Mouse (Mus musculus) forebrain, embryonic 13.5 days (tissue): ENCODE data around the gene 4932438A13Rik. TPM values are rescaled to one million over a fixed set of nuclear protein-coding genes. Genes with fewer than 3 reads are reported as not detected.
A peak's percentile ranks its signal among the peaks of the same experiment; 100 is the strongest.

ENCODE experiments used
- ATAC-seq: fragments of 200-750 bp; cut with Nextera tagmentation; 2 replicates; pipeline ENCODE4 v1.8.0; 2017
- H3K27ac ChIP-seq: fragments of 300-500 bp; sonication (generic); 2 replicates; pipeline ENCODE4 v1.5.1; 2015; ENCODE audit warnings: inconsistent platforms, mild to moderate bottlenecking, moderate library complexity
- H3K27me3 ChIP-seq: fragments of 300-500 bp; sonication (generic); 2 replicates; pipeline ENCODE4 v1.6.1; 2015; ENCODE audit warnings: mild to moderate bottlenecking, inconsistent platforms
- H3K36me3 ChIP-seq: fragments of 300-500 bp; sonication (generic); 2 replicates; pipeline ENCODE4 v1.6.1; 2015; ENCODE audit warnings: mild to moderate bottlenecking, inconsistent platforms; ENCODE audit not compliant: poor library complexity, severe bottlenecking
- H3K4me1 ChIP-seq: fragments of 300-500 bp; sonication (generic); 2 replicates; pipeline ENCODE4 v1.6.1; 2015; ENCODE audit warnings: inconsistent platforms
- H3K4me2 ChIP-seq: fragments of 300-500 bp; sonication (generic); 2 replicates; pipeline ENCODE4 v1.6.1; 2015; ENCODE audit warnings: inconsistent platforms, mild to moderate bottlenecking, moderate library complexity
- H3K4me3 ChIP-seq: fragments of 300-500 bp; sonication (generic); 2 replicates; pipeline ENCODE4 v1.5.1; 2015; ENCODE audit warnings: mild to moderate bottlenecking, inconsistent platforms
- H3K9ac ChIP-seq: fragments of 300-500 bp; sonication (generic); 2 replicates; pipeline ENCODE4 v1.6.1; 2015; ENCODE audit warnings: mild to moderate bottlenecking, inconsistent platforms
- H3K9me3 ChIP-seq: fragments of 300-500 bp; sonication (generic); replicated peaks from 2 replicates; pipeline ENCODE4 v1.6.1; 2016; ENCODE audit warnings: inconsistent platforms
- whole genome bisulfite sequencing: fragments of 180-500 bp; shearing (Covaris S2); methylation state at CpG from one replicate; pipeline ENCODE4 v1.1.7; 2015; 5-methylcytosine and 5-hydroxymethylcytosine counted together
- polyA plus RNA-seq: library from polyadenylated mRNA; unstranded; fragments of >200 nt; fragmentation: Nextera tagmentation; extraction: Ambion mirVana; gene quantifications from 2 replicates; pipeline ENCODE4 v1.2.1, GENCODE M21; 2015

The 4932438A13Rik gene
- polyA plus RNA-seq, 1 experiment from 2014 or later = 48.0 TPM

DNA sequence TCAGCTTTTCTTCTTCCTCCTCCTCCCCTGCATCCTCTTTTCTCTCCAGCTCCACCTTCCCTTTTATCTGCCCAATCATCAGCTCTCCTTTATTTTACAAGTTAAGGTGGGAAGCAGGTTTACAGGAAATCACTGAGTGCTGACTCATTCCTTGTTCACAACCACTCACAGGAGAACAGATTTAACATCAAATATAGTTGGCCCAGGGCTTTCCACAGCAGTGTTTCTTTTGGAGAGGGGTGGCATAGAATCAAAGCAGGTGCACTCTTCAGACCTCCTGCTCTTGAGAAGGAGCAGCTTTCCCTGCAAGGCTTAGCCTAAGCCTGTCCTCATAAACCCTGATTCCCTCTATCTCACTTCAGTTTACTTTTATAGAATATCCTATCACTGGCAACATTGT lies 80.8 kb downstream of the 4932438A13Rik start:
- no peaks in the 10 kb centered on the region for H3K27me3 ChIP-seq
- H3K9me3 ChIP-seq = no peaks in the 10 kb centered on the region
- H3K36me3 ChIP-seq = peaks cover 19% of the 10 kb centered on the region
- no peak overlapping the region for H3K4me3 ChIP-seq
- no peak overlapping the region for H3K9ac ChIP-seq
- no peak overlapping the region for H3K27ac ChIP-seq
- ATAC-seq = no peak
- H3K4me2 ChIP-seq = no peak overlapping the region
- H3K4me1 ChIP-seq = peaks cover 9% of the 10 kb centered on the region; the same call in 1 of the 2 replicates

DNA sequence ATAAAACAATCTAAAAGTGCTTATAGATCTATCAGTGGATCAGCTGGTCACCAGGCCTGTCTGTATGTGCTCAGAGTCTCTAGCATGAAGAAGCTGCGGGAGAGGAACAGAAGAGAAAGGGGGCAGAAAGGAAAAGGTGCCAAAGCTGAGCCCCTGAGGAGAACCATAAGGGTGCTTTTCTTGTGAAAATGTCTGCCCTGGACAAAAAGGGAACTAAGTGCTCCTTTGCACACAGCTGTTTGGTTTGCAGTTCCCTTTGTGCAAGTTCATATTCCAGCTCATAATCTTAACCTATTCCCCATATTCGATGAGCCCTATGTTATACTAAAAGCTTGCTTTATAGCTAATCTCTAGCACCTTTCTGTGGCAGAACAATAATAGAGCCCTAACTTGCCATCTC lies 175.1 kb downstream of the 4932438A13Rik start:
- no peak overlapping the region for H3K27ac ChIP-seq
- no peak for ATAC-seq
- no peaks in the 10 kb centered on the region for H3K4me1 ChIP-seq
- no peaks in the 10 kb centered on the region for H3K27me3 ChIP-seq
- no peaks in the 10 kb centered on the region for H3K9me3 ChIP-seq
- no peak overlapping the region for H3K9ac ChIP-seq
- WGBS = 83% methylated on average over 2 of the region's 2 CpGs
- H3K4me3 ChIP-seq = no peak overlapping the region
- H3K4me2 ChIP-seq = no peak overlapping the region
- peaks cover 48% of the 10 kb centered on the region for H3K36me3 ChIP-seq

DNA sequence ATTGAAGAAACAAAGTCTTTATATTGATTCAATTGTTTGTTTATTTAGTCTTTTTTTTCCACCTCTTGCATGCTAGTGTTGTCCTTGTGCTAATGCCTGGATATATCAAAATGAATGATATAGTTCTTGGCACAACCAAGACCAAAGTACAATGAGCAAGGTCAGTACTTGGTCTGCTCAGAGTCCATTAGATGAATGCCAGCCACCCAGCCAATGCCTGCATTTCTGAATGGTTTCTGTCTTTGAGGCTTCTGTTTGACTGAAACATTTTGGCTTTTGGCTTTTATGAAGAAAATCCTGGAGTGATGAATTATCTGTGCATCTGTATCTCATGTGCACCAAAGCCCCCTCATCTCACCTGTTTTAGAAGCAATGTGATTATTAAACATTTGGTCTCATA lies 176.9 kb downstream of the 4932438A13Rik start:
- ATAC-seq = no peak

DNA sequence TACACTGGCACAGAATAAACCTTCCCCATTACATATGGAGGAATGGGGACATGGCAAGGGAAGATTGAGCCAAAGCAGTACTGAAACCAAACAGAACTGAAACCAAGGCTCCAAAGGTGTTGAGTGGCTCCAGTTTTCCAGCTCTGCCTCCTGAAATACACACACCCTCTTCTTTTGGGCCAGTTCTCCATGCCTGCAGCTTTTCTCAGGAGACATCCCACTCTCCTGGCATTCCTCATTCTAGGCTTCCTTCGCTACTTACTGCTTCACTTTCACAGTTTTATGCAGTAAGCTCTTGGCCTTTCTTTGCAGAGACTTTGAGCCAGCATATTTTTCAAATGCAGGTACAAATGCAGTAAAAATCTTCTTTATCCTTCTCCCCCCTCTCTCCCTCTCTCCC lies 188.6 kb downstream of the 4932438A13Rik start:
- Histone ChIP-seq H3K4me2 (no peak overlapping the region), H3K9me3 (no peaks in the 10 kb centered on the region), H3K4me3 (no peak overlapping the region), H3K4me1 (no peaks in the 10 kb centered on the region), H3K27ac (no peak overlapping the region), H3K27me3 (no peaks in the 10 kb centered on the region), H3K9ac (no peak overlapping the region), H3K36me3 (peaks cover 25% of the 10 kb centered on the region)
- ATAC-seq = no peak
- 97% methylated on average over 1 of the region's 1 CpGs for WGBS

More for the DNA sequence above, 176.9 kb downstream of the 4932438A13Rik start:
- H3K27me3 ChIP-seq = no peaks in the 10 kb centered on the region
- H3K27ac ChIP-seq = no peak overlapping the region
- H3K4me3 ChIP-seq = no peak overlapping the region
- peaks cover 47% of the 10 kb centered on the region for H3K36me3 ChIP-seq
- no peaks in the 10 kb centered on the region for H3K9me3 ChIP-seq
- H3K9ac ChIP-seq = no peak overlapping the region
- H3K4me2 ChIP-seq = no peak overlapping the region
- H3K4me1 ChIP-seq = no peaks in the 10 kb centered on the region

DNA sequence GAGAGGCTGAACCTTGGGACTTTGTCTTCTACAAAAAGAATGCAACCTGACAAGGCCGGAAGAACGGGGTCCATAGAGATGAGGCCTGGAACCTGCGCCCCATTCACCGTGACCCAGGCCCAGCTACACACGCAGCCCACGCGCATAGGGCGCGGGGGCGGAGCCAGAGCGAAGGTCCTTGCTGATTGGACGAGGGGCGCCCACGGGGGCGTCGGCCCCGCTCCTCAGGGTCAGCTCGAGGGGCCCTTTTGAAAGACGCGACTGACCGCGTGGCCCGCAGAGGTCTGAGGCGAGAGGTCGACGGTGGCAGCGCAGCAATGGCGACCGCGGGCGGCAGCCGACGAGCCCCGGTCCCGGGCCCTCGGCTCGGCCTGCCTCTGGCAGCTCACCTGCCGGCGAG lies 200.5 kb downstream of the 4932438A13Rik start, which contains the start of gene Adad1:
TSS of gene Adad1 (plus strand) at position 122 of the 400 bp plus-strand sequence.
- no peaks in the 10 kb centered on the region for H3K27me3 ChIP-seq
- H3K4me1 ChIP-seq = no peaks in the 10 kb centered on the region
- 0 out of 2 replicates have a peak, but pooled peaks have one; percentile 30 for ATAC-seq
- peaks cover 31% of the 10 kb centered on the region for H3K9me3 ChIP-seq
- H3K4me3 ChIP-seq = peak within 1 kb of the TSS; percentile 8; the same call in 1 of the 2 replicates
- H3K9ac ChIP-seq = no peak within 1 kb of the TSS
- H3K36me3 ChIP-seq = no peaks in the 10 kb centered on the region
- no peak within 1 kb of the TSS for H3K27ac ChIP-seq
- 70% methylated on average over 28 of the region's 39 CpGs for WGBS
- peak within 1 kb of the TSS; percentile 36 for H3K4me2 ChIP-seq

DNA sequence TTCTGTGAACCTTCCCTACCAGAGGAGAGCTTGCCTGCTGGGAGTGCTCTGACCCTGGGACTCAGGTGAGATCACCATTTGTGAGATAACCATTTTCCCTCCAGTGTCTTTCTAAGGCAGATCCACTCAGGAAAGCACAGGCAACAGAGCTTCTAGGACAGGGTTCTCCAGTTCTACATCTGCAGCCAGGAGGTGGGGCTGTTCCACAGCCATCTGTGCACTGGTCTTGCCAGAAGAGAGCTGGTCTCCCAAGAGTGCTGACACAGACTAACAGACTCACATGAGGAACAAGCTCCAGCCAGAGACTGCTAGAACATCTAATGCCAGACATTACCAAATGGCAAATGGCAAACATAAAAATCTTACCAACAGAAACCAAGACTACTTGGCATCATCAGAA lies 210.3 kb downstream of the 4932438A13Rik start:
- peaks cover 4% of the 10 kb centered on the region for H3K9me3 ChIP-seq

DNA sequence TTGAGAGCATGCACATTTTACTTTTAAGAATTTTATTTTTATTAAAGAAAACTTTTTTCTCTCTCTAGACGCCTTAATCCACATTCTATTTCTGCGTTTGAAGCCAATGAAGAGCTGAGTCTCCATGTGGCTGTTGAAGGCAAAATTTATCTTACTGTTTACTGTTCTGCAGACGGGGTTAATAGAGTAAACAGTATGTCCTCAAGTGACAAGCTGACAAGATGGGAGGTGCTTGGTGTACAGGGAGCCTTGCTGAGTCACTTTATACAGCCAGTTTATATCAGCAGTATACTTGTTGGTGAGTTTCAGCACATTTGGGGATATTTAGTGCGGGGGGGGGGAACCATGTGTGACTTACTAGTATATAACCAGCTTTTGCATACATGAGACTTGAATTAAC lies 222.0 kb downstream of the 4932438A13Rik start:
- 87% methylated on average over 4 of the region's 4 CpGs for WGBS

More for the DNA sequence above, 210.3 kb downstream of the 4932438A13Rik start:
- H3K4me3 ChIP-seq = no peak overlapping the region
- H3K27me3 ChIP-seq = no peaks in the 10 kb centered on the region
- H3K4me1 ChIP-seq = no peaks in the 10 kb centered on the region
- no peaks in the 10 kb centered on the region for H3K36me3 ChIP-seq
- ATAC-seq = no peak
- H3K9ac ChIP-seq = no peak overlapping the region
- H3K4me2 ChIP-seq = no peak overlapping the region
- no peak overlapping the region for H3K27ac ChIP-seq

DNA sequence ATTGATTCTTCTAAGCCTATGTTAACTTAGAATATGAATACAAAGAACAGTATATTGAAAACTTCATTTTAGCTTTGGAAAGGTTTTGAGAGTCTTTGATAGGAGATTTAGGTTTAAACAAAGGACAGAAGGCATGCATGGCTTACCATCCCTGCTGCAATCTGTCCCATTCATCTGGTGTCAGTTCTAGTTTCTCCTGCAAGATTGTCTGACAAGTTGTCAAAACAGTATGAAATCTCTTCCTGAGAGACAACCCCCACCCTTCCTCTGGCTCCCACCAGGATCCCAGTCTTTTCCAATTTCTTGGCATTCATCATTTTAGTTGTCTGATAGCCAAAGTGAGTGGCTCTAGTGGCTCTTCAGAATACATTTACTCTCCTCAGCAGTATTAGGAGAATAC lies 227.8 kb downstream of the 4932438A13Rik start:
- no peak overlapping the region for H3K4me3 ChIP-seq
- H3K9ac ChIP-seq = no peak overlapping the region
- ATAC-seq = peak; percentile 82; the same call in 1 of the 2 replicates
- no peak overlapping the region for H3K4me2 ChIP-seq
- H3K27me3 ChIP-seq = no peaks in the 10 kb centered on the region
- no peak overlapping the region for H3K27ac ChIP-seq
- no peaks in the 10 kb centered on the region for H3K4me1 ChIP-seq
- no peaks in the 10 kb centered on the region for H3K9me3 ChIP-seq
- H3K36me3 ChIP-seq = no peaks in the 10 kb centered on the region

More for the DNA sequence above, 222.0 kb downstream of the 4932438A13Rik start:
- no peak overlapping the region for H3K27ac ChIP-seq
- H3K36me3 ChIP-seq = no peaks in the 10 kb centered on the region
- no peaks in the 10 kb centered on the region for H3K27me3 ChIP-seq
- H3K9ac ChIP-seq = no peak overlapping the region
- no peak overlapping the region for H3K4me2 ChIP-seq
- H3K4me1 ChIP-seq = no peaks in the 10 kb centered on the region
- H3K4me3 ChIP-seq = no peak overlapping the region
- ATAC-seq = no peak
- no peaks in the 10 kb centered on the region for H3K9me3 ChIP-seq

Other genes starting within 250 kb of the 4932438A13Rik start
- gene Bbs7, start 249.6 kb upstream of the 4932438A13Rik start, polyA plus RNA-seq = 20.1 and 20.3 TPM in 2 replicates
- gene Trpc3, start 172.9 kb upstream of the 4932438A13Rik start, polyA plus RNA-seq = 1.9 and 2.4 TPM in 2 replicates
- 0.22 and 0.34 TPM in 2 replicates for gene Adad1, start 200.4 kb downstream of the 4932438A13Rik start, polyA plus RNA-seq